ENCODE assay signal across 8 mouse cellular contexts in genomic region chr2:30057223-30057904, GRCm38 (mm10). TPM values are rescaled to one million over a fixed set of nuclear protein-coding genes. Genes with fewer than 3 reads are reported as not detected.
DNase-seq lines count a peak whose midpoint lies in the region.

Gene Set, plus strand, starts transcription at chr2:30057378.

- no peak within 1 kb of the TSS for H3K27ac ChIP-seq in brown adipose tissue, adult 24 weeks (replicated peaks; ENCODE audit: low read depth, low read length)

- WGBS in large intestine, adult 2 months = 35% methylated on average over 12 of the region's 12 CpGs

- H3K36me3 ChIP-seq in megakaryocyte, embryonic 14.5 days (replicated peaks; ENCODE audit: low read length) = no peaks in the 10 kb centered on the region

- no peaks in the 10 kb centered on the region for H3K27me3 ChIP-seq in megakaryocyte, embryonic 14.5 days (replicated peaks)

- DNase-seq in urinary bladder, adult 2 months (ENCODE audit: low spot score) = no peak
- DNase-seq in urinary bladder, adult 18-20 months (ENCODE audit: low spot score in 2 of 2) = no peak
- DNase-seq in gonadal fat pad, adult 2 months (ENCODE audit: low read depth) = no peak
- no peak for DNase-seq in large intestine, adult 2 months (ENCODE audit: low read depth, low spot score)
- no peak for DNase-seq in spleen, postnatal 14 days (ENCODE audit: low spot score in 2 of 2)
- no peak for DNase-seq in frontal cortex, postnatal 25 days (ENCODE audit: low spot score in 2 of 2)

- no peak within 1 kb of the TSS for H3K4me3 ChIP-seq in brown adipose tissue, adult 24 weeks (ENCODE audit: insufficient read depth, low read depth, low read length)
- no peak within 1 kb of the TSS for H3K4me3 ChIP-seq in megakaryocyte, embryonic 14.5 days (replicated peaks)

- H3K9me3 ChIP-seq in megakaryocyte, embryonic 14.5 days = no peaks in the 10 kb centered on the region

- no peaks in the 10 kb centered on the region for H3K4me1 ChIP-seq in brown adipose tissue, adult 24 weeks (ENCODE audit: control insufficient read depth, insufficient read depth, insufficient read length, low read length)
- H3K4me1 ChIP-seq in megakaryocyte, embryonic 14.5 days = peaks cover 44% of the 10 kb centered on the region

RNA-seq across cellular contexts. Expression of gene Set, which starts in this region (rescaled TPM):
- polyA plus RNA-seq in urinary bladder, adult 2 months (2012; rRNA removed) = 114 and 146 TPM in 2 replicates
- polyA plus RNA-seq in brown adipose tissue, adult 24 weeks (2012; ENCODE audit: insufficient read depth, insufficient read length, missing spikeins) = 131 and 139 TPM in 2 replicates
- 28.5 and 37.2 TPM in 2 replicates for polyA plus RNA-seq in gonadal fat pad, adult 2 months (2012; rRNA removed)
- 39.5 and 42.1 TPM in 2 replicates for polyA plus RNA-seq in large intestine, adult 2 months (2012; rRNA removed)
- 207 and 239 TPM in 2 replicates for polyA plus RNA-seq in megakaryocyte, embryonic 14.5 days (2012; ENCODE audit: insufficient read depth, low replicate concordance)
